Mouse (Mus musculus) layer of hippocampus, postnatal 10 days (tissue): ENCODE measurements at regions not wholly inside any gene's neighbourhood (a gene's known extent, or its start where the extent isn't known, plus 50 kb on each side); places are given as distances from the start of the nearest gene placed in this dataset.

Source experiments
- DNase-seq, 2 experiments: peaks; one replicate each; pipeline ENCODE4 v3.0.0; 2021; ENCODE audit warnings: low spot score in 2 of 2

DNA sequence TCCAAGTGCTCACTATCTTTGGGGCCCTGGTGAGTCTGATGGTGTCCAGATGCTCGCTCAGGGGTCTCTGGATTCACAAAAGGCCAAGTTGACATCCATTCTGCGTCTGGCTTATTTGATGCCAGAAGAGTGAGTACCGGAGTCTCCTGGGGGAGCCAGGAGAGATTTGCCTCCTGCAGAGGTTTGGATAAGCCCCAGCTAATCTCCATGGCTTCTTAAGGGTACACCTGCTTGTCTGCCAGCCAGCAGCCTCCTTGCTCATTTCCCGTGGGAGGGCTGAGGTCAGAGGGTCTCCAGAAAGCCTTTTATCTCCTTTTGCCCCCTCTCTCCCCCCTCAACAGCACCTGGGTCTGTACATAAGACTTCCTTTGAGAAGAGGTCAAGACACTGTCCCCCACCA, 234.0 kb upstream of the Ubash3b start:
- DNase-seq, result no peak

DNA sequence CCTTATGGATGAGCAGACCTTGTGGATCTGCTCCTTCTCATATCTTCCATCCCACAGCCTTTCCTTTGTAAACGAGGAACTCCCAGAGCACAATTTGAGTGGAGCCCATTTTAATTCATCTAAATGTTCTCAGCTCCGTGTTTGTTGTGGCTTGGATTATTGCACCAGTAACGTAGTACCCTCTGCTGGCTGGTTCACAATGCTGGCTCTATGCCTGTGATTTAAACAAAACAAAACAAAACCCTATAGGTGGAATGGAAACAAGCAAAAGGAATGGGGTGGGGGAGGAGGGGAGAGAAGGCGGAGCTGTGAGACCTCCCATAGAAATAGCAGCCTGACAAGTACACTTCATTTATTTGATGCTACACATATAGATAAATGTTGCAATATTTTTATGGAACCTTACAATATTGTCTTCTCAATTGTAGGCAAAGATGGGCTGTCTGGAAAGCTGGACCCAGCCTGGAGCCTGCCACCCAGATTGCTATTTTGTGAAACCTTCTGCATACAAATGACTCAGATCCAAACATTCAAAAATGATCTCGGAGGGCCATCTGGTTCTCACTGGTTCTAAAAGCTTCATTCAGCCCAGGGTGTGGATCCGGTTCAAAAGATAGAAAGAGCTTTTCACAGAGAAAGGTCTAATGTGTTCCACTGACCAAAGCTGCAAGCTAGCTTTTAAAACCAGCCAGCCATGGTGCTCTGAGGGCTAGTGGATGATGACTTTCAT, 230.3 kb upstream of the Ubash3b start:
- DNase-seq, result peak; percentile 32 to 47

DNA sequence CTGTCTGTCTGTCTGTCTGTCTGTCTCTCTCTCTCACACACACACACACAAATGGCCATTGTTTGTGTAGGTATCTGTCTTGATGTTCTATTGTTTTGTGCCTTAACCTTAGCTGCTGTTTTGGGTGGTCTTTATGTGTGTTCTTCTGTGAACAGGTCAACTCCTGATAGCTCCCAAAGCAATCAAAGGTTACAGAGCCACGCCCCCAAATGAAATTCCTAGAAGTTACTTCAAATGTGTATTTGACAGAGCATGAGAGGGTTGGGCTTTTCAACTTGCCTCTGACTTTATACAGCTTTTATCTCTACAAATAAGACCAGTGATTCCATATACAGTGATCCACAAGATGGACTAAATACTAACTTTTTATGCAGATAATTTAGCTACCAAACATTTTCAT, 217.8 kb upstream of the Ubash3b start:
- no peak for DNase-seq

DNA sequence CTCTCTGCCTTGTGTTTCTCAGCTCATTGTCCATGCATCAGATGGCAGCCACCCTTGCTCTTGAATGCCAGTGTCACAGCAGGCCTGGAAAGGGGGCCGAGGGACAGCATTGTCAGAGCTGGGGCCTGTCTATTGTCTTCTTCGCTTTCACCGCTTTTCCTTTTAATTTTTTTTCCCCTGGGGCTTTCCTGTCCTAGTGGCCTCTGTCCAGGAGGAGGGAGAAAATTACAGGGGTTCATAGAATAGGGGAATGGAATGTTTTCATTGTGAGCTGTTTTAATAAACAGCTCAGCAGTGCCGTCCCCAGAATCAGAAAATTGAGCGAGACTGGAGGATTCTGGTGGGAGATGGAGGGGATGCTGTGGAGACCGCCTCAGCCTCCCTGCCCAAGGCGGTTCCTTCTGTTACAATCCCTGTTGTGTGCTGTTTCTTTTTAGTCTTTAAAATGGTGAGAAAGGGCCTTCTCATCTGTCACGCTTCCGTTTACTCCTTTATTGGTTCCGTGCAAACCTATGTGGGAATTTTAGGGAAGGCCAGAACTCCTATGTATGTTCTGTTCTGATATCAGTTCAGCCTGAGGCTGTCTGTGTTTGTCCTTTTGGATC, 217.2 kb upstream of the Ubash3b start:
- DNase-seq, result peak; percentile 35 to 38

DNA sequence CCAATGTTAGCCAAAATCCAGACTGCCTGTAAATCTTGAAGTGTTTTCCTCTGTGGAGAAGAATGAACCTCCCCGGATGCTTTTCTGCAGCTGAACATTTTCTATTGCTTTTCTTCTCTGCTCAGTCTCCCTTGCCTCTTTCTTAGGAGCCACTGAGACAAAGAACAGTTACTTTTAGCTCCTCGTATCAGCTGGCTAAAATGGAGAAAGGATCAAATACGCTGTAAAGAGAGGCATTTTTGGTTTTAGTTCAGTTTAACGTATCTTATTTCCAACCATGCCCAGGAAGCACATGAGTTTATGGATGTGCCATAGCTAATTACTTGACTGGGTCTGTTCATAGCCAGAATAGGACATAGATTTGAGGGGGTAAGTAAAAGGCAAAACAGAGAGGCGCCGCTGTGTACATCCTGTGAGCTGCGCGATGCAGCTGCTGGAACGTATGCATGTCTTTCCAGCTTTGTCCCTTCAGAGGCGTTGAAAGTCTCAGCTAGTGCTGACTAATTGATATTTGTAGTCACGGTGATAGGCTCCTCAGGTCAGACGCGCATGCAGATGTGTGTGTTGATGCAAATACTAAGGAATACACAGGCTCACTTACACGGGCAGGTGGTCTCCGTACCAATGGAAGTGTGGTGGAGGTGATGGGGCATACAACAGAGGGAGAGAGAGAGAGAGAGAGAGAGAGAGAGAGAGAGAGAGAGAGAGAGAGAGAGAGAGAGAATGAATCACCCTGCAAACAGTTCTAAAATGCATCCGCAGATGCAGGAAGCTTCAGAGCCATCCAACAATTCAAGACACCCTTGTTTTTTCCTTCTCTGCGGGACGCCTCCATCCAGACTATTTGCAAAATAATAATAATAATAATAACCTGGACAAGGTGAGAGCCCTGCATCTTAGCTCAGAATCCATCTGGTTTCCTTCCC, 216.5 kb upstream of the Ubash3b start:
- peak; percentile 16 to 29 for DNase-seq

DNA sequence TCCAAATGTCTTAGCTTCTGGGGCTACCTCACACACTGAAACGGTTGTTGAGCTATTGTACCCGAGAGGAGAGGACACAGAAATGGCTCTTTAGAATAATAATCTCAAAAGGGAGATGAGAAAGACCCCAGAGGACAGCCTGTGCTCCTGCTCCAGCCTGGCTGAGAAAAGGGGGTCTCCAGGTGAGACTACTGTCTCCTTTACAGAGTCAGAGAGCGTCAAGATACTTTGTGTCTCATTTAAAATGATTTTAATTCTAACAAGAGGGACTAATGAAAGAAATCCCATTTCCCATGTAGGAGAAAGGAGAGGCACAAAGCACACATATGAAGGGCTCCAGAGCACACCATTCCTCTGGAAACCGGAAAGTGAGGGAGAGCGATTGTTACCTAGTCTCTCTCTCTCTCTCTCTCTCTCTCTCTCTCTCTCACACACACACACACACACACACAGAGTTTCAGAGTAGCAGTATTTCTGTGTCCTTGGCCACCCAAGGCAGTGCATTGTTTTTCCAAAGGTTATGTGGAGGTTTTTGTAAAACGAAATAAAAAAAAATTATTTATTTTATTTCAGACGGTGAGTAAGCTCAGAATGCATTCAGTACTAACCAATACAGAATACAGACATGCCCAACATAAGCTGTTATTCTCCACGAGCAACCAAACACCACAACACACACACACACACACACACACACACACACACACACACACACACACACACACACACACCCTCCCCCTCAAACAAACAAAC, 215.6 kb upstream of the Ubash3b start:
- DNase-seq, result peak in 1 of 2 experiments; percentile 21

DNA sequence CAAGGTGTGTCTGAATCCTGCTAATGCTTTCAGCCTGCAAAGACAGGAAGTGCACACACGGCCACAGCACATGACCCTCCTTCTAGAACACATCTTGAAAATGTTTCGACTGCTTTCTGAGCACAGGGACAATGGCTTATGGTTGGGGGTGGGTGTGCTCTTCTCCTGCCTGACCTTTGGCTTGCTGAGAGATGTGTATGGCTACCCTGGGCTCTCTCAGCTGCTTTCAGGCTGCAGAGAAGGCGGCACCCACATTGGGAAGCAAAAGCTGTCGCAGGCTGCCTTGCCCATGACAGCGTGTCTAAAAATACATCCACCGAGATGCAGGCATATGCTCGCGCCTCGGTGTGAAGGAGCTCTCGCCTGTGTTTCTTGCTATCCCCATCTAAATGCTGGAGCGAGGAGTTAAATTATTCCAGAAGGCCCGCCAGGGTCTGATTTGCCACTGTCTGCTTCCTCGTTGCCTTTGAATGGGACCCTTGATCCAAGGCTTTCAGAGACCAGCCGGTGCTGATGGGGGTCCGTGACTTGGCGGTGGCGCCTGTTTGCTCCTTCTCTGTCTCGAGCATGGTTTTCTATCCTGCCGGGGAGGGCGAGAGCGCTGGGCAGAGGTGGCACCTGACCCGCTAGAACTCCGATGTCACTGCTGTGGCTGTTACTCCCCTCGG, 214.6 kb upstream of the Ubash3b start:
- DNase-seq, result peak; percentile 69 to 81

DNA sequence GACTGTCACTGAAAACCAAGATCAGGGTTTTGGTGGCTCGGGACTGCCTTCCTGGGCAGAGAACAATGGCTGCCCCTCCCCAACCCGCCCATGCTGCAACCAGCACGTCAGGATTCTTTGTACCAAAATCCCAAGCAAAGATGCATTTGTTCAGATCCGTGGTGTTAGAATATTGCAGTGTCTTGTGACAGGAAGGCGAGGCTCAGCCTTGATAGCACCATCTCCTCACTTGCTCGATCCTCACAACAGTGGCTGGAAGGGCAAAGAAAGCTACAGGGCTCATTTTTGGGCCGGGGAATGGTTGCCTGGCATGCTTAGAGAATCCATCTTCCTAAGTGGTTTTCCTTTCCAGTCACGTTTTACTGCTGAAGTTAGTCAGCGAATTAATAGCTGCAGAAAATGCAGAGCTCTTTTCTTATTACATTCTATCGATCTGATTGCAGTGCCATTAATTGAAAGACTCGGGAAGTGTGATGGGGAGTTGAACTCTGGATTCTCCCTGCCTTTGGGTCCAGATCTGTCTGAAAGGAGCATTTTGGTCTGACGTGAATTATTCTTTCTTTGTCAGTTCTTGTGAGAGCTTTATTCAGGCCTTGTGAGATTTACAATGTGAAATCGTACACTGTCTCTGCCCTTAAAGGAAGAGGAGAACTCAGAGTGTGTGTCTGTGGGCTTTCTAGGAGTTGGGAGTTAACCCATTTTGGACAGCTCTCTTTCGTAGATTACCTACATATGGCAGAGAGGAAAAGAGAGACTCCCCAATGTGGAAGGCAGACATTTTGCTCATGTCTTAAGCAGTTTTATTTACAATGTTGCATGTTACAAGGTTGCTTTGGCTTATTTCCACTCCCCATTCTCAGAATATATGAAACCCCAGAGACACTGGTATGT, 213.3 kb upstream of the Ubash3b start:
- DNase-seq, result peak; percentile 22 to 24

DNA sequence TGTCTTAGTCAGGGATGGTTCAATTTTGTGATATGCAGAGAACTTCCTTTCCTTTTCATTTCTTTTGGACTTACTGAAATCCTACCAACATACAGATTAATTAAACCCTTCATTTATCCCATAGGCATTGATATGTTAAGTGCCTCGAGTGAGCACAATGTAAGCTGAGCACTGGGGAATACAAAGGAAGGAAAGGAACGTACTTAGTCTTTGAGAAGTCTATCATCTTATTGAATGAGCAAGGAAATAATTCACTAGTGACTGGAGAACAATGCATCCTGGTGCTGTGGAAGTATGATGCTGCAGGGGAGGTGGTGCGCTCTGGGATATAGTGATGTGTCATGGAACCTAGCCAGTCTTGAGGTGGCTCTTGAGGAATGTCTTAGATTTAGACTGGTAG, 204.9 kb upstream of the Ubash3b start:
- DNase-seq, result no peak

DNA sequence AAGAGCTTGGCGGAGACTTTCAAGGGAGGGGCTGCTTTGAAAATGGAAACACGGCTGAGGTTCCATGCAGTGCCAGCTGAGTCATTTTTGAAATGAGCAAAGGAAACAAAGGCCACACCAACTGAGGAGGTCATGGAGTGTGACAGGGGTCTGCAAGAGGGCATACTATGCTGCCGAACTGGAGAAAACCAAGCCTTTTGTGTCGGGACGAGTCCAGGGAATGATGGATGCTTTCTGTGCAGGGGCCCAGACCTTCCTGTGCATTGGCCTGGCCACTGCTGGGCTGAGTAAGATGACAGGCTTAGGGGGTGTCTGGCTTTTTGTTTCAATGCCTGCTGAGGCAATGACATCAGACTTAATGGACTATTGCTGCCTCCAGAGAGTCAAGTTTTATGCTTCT, 203.8 kb upstream of the Ubash3b start:
- no peak for DNase-seq

DNA sequence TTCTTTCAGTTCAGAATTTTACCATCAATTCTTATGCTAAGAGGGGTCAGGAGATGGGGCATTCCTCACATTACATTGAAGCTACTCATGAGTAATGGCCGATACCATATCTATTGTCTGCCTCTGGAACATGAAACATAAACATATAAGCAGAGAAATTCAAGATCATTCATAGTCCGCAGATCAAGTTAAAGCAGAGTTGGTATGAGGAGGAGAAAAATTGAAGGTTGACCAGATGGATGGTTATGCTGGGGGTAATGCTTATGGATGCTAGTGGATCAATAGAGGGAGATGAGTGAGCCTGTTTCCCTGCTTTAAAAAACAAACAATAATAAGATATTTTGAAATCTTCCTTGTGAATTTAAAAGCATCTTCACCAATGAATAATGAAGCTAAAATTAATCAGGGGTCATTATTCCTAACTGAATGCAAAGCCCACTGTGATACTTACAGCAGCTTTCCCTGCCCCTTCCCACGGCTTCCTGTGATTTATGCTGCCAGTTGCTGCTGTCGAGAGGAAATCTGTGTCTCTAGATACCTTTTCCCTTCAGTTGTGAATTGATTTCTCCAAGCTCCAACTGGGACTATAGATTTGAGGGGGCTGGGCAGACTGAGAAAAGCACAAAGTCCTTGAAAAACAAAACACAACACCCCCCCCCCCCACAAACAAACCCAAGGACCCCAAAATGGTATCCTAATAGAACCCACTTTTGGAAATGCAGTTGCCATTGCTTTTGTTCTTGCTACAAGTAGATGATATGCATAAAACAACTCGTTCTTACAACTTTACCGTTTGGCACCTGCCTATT, 203.1 kb upstream of the Ubash3b start:
- no peak for DNase-seq

DNA sequence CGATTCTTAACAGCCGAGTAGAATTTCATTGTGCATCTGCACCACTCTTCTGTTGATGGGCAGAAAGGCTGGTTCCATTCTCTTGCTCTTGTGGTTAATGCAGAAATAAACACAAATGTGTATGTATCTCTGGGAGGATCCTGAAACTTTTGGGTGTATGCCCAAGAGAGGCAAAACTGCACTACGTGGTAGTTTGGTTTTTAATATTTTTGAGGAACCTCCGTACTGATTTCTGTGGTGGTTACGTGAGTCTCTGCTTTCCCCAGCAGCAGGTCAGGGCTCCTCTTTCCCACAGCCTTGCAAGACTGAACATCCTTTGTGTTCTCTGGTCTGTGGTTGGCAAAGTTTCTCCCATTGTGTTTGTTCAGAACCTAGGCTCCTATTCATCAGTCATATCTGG, 198.9 kb upstream of the Ubash3b start:
- no peak for DNase-seq

DNA sequence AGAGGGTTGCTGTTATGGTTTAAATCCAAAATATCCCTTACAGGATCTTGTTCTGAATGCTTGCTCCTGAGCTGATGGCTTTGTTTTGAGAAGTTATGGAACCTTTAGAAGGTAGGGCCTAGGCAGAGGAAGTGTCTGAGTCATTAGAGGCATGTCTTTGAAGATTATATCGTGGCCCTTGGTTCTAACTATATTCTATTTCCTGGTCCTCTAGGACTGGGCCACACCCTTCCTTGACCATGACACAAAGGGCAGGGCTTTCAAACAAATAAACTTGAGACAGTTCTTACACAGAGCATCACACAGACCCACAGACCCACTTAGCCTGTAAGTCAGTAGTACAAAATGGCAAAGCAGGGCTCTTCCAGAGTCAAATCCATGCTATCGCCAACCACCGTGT, 197.8 kb upstream of the Ubash3b start:
- no peak for DNase-seq

DNA sequence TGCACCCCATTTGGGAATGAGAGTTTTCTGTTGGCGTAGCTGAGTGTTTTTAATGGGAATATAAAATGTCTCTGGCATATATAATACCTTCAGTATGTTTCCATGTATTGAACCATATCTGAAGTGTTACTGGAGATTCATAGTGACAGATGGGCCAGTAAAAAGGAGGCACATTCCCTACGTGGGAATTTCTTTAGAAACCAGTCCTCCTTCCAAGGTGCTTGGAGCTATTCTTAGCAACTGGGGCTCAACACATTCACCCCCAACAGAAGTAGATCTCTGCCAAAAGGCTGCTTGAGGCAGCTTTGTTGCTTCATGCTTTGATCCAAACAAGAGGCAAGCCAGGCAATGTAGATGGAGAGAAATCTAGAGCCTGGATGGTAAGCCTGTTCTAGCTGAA, 183.8 kb upstream of the Ubash3b start:
- DNase-seq, result no peak

DNA sequence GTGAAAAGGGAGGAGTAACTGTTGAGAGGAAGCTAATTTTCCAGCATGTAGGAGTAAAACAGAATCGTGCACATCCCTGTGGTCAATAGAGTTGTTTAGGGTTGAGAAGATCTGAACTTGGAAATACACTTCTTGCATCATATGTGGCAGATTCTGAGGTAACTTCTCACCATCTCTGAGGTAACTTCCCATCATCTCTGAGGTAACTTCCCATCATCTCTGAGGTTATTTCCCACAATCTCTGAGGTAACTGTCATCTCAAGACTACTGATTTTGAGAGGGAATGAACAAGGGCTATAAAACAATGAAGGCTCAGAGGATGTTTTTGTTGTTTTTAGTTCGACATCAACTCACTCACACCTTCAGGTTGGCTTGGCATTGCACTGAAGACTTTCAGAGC, 175.9 kb upstream of the Ubash3b start:
- DNase-seq, result no peak

DNA sequence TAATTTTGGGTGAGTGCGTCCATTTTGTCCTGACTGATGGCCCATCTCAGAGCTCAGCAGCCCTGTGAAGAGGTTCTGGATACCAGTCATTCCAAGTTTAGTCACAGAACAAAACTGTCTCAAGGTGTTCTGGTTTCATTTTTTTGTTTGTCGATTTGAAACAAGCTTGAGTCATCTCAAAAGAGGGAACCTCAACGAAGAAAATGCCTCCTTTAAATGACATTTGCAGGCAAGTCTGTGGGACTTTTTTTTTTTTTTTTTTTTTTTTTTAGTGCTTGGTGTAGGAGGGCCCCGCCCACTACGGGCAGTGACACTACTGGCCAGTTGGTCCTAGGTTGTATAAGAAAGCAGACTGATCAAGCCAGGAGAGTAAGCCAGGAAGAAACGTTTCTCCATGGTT, 175.3 kb upstream of the Ubash3b start:
- DNase-seq, result no peak

DNA sequence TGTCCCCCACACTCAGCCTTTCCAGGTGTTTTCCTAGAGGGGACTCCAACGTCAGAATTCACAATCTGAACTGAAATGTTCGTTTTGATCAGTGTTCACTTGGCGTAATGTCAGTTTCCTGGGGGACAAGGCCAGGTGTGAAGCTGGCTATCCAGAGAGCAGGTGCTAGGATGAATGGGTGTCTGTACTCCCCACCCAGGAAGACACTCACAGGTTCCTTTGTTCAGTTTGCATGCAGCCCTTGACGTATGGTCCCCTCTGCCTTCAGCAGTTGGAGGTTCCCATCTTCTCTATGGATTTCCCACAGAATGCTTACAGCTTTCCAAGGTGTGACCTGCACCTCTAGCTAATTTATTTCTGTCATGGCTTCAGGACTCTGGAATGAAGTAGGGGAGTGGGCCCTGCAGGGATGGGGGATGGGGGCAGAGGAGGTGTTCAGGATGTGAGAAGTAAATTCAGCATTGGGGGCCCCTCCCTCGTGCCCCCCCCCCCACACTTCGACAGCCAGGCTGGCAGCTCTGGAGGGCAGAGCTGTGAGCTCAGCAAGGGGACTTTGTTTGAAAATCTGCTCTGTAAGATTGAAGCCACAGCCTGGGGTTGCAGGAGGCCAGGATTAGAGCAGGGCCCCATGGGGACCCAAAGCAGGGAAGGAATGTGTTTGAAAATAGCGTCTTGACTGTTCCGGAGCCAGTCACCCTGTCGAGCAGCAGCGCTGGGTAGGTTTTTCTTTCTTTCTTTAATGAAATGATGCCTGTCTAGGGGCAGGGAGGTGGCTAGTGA, 173.2 kb upstream of the Ubash3b start:
- no peak for DNase-seq

DNA sequence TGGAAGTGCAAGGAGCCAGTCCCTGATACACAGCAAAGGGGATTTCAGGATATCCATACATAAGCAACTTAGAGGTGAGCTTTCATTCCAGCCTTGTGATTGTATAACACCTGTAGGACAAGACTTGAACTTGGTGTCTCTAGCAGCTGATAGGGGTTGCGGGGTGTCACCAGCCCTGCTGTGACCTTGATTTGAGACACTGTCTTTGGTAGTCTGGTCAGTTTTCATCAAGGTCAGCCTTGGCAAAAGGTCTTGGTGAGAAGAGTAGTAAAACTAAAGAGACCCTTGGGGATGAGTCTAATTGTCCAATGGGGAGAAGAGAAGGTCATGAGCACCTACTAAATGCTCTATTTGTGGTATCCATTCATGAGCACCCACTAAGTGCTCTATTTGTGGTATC, 172.0 kb upstream of the Ubash3b start:
- no peak for DNase-seq
